Mouse (Mus musculus) right cerebral cortex, adult 18-20 months (tissue): ENCODE measurements around the gene Mgrn1.

ENCODE experiments used
- DNase-seq: peaks from one replicate; pipeline ENCODE4 v3.0.0; 2022; ENCODE audit warnings: mixed read lengths

Gene Mgrn1

DNA sequence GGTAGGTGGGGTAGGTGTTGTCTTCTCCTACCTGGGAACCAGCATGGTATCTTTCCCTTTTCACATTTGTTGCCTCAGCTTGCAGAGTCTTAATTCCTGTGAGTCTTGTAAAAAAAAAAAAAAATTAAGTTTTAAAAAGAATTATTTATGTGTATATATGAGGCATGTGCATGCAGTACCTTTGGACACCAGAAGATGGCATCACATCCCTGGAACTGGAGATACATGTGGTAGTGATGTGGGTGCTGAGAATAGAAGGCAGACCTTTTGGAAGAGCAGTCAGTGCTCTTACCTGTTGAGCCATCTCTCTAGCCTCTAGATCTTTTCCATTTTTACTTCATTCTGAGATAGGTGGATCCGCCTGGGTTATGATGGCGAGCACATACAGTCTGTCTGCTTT, 23.7 kb downstream of the Mgrn1 start:
- no peak for DNase-seq

DNA sequence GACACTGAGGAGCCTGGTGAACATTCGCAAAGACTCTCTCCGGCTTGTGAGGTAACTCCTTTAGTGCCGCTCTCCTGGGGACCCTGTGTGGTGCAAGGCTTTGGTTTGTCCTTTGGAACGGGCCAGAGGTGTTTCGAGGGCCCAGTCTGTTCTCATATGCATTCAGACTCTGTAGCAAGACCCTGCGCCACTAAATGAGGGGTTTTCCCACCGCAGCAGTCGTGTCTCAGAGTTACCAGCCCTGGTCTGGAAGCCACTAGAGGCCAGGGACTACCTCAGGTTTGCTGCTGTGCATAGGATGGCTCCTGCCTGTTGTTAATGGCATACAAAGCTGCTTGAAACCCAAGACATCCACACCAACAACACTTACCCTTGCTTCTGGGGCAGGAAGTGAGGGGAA, 24.7 kb downstream of the Mgrn1 start:
- no peak for DNase-seq

DNA sequence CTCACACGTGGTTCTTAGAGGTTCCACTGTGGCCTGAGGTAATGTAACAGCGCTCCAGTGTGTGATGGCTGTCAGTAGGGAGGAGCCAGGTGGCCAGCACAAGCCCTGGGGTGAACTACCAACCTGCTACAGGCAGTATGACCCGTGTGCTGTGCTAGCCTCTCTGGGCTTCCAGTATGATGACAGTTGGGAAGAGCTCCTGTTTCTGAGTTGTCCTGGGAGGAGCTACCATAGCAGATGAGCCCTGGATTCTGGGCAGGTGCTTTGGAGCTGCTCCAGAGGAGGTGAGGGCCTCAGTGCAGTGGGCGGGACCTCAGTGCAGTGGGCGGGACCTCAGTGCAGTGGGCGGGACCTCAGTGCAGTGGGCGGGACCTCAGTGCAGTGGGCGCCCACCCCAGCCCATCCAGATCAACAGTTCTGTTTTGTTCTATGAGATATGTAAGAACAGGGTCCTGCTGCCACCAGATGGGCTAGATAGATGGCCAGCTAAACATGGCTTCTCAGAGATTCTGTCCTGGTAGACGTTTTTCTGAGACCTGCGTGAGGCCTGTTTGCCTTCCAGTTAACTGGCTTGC, 26.1 kb downstream of the Mgrn1 start:
- DNase-seq: no peak

DNA sequence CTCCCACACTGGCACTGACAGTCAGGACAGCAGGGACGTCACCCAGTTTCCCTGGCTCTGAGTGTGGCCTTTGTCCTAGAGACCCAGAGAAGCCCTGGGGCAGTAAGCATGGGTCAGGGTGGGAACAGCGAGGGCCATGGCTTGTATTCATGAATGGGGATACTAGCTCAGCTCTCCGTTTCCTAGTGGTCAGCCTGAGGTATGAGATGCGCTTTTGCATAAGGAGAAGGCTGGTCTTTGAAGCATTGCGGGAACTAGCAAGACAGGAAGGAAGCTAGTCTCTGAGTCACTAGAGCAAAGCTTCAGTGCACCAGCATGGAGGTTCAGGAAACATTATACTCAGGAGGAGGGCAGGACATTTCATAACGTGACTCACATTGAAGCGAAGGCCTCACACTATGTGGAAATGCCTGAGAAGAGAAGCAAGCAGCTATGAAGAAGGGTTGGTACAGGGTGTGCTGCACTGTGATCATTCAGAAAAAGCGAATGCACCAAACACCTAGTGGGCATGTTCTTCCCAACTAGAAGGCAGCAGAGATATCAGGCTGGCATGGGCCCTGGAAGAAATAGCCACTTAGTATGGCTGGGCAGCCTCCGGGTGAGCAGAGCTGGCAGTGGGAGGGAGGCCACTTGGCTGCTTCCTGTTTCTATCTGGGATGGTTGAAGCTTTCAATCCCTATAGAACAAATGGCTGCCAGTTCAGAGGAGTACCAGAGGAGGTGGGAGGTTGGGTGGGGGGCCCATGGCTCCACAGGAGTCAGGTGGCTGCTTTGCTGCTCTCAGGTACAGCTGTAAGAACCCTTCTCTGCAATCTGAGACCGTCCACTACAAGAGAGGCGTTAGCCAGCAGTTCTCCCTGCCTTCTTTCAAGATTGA, 27.1 kb downstream of the Mgrn1 start:
- no peak for DNase-seq

DNA sequence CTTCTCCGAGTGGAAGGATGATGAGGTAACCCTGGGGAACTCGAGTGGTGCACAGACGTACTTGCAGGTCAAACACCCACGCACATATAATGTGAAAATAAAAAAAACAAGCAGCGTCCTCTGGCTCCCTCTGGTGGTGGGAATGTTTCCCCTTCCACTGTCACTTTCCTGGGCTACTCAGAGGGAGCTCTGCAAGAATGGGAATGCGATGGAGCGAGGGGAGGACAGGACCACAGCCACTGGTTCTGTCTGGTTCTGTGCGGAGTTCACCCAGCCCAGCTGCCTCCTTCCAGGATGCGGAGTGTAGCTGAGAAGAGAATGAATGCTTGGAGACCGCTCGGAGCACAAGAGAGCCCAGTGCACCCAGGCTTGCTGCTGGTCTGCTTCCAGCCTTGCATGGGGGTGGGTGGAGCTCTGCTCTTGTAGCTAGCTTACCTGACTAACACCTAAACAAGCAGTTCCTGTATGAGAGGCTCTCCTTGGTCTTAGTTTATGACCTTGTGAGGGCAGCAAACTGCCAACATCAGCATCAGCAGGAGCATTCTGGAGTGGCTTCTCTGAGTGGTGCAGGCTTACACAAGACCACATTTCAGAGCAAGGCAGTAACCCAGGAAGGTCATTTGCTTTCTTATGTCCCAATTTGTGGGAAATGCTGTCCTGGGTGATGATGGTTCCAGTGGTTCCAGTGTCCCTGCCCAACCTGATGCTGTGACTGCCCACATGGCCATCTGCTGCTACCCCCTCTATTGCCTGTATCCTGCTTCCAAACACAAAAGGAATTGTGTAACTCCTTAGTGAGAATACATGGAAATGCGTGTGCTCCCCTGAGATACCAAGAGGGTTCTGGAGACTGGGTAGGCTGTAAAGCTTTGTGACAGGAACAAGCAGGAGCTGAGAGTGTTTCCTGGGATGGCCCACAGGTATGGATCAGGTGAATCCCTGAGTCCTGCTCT, 28.0 kb downstream of the Mgrn1 start:
- peak; percentile 88 for DNase-seq

DNA sequence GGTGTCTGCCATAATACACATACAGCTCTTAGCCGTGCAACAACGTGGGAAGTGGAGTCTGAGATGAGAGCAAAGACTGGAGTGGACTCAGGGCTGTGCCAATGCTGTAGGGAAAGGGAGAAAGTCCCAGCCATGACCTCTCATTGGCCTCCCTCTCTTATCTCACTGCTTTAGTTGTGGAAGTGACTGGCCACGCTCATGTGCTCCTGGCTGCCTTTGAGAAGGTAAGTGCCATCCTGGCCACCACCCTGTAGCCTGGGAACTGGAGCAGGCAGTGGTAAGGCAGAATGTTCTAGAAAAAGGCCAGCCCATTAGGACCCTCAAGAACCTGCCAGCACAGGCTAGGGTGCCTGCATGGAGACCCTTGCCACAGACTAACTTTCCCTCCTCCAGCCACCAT, 29.9 kb downstream of the Mgrn1 start:
- DNase-seq: no peak

DNA sequence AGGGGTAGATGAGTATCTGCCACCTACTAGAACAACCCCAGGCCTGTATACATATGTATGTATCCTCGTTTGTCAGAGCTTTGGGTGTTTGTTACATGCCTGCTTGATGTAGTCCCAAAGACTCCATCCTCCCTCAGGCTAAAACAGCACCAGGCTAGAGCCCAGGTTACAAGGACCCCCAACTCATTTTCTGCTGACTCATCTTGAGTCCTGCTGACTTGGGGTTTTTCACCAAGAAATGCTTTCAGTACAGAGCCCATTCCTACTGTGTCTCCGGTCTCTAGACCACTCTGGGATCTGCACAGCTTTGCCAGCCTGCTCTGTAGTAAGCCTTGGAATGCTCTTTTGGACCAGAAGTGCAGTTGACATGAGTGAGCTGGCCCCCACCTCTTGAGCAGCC, 30.6 kb downstream of the Mgrn1 start:
- no peak for DNase-seq

DNA sequence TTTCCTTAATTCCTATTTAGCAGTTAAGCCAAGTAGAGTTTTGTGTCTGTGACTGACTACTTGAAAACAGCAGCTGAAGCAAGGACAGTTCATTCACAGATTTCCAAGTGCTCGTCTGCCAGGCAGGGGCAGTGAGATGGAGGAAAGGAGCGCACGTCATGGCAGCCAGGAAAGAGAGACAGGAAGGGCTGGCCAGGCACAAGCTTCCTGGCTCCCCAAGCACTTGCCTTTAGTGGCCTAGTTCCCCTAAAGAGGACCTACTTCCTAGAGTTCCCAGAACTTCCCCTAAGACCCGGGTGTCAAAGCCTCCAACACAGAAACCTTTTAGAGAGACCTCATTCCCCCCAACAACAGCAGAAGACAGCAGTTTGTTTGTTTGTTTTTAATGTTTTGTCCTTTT, 34.5 kb downstream of the Mgrn1 start:
- no peak for DNase-seq

DNA sequence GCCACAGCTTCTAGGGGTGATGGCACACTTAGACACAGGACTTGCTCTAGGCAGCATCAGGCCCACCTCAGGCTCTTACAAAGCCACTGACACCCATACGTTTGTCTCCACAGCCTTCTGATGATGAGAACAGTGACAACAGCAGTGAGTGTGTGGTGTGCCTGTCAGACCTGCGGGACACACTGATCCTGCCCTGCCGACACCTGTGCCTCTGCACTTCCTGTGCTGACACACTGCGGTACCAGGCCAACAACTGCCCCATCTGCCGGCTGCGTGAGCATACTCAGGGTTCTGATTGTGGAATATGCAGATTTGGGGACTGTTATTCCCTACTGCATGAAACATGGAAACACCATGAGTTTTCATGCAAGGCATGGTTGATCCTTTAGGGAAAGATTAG, 36.4 kb downstream of the Mgrn1 start:
- no peak for DNase-seq

DNA sequence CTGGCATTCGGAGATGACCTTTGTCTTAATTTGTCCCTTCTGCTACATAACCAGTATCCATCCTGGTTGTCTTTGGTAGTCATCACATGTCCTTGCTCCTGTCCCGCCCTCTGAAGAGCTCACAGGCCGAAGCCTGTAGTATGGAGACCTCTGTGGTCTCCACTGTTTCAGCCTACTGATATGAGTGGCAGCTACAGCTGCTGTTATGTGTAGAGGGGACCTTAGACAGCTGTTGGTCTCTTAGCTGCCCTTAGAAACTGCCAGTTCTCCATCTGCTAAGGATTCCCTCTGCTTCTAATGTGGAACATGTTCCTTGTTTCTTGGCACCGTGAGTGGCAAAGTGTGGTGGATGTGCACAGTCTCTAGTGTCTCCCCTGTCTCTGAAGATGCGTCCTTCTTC, 37.9 kb downstream of the Mgrn1 start:
- DNase-seq: no peak

DNA sequence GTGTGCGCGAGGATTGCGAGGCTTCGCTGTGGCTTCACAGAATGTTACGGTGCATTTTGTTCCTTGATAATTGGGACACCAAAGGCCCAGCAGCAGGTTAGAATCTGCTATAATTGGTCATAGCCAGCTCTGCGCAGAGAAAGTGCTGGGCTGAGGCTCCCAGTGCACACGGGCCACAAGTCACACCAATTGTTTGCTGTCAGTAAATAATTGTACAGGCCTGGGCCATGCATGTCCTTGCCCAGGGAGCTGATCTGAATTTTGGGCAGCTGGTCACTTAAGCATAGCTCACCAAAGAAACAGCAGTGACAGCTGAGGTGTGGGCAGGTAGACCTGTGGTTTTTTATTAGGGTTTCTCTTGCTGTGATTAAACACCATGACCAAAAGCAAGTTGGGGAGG, 41.9 kb downstream of the Mgrn1 start:
- no peak for DNase-seq

DNA sequence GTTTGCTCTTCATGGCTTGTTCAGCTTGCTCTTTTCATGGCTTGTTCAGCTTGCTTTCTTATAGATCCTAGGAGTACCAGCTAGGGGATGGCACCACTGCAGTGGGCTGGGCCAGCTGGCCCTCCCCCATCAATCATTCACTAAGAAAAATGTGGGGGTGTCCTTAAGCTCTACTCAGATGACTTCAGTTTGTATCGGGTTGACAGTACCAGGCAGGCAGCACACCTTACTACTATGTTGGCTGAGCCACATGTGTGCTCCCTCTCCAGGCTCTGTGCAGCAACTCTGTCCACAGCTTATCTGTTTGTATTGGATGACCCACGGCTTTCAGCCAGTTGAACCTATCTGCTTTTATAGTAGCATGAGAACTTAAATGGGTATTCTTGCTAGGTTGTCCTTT, 42.4 kb downstream of the Mgrn1 start:
- DNase-seq: no peak

DNA sequence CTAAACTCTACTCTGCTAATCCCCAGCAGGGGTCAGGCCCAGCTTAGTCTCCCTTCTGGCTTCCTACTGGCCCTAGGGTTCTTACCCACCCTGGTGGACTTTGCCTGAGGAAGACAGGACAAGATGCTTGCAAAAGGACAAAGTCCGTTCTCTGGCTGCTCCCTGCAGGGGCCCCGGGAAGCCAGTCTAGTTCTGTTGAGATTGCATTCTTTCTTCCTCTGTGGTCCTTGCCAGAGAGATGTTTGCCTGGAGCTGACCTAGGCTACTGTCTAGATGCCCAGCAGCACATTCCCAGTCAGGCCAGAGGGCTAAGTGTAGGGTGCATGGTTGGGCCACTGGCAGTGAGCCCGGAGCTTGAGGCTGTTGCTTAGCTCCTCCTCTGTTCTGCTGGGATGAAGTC, 46.4 kb downstream of the Mgrn1 start:
- no peak for DNase-seq

DNA sequence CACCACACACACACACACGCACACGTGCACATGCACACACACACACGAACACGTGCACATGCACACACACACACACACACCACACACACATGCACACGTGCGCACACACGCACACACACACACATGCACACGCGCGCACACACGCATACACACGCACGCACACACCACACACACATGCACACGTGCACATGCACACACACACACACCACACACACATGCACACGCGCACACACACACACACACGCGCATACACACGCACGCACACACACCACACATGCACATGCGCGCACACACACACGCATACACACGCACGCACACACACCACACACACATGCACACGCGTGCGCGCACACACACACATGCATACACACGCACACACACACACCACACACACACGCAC, 49.4 kb downstream of the Mgrn1 start:
- DNase-seq: no peak

DNA sequence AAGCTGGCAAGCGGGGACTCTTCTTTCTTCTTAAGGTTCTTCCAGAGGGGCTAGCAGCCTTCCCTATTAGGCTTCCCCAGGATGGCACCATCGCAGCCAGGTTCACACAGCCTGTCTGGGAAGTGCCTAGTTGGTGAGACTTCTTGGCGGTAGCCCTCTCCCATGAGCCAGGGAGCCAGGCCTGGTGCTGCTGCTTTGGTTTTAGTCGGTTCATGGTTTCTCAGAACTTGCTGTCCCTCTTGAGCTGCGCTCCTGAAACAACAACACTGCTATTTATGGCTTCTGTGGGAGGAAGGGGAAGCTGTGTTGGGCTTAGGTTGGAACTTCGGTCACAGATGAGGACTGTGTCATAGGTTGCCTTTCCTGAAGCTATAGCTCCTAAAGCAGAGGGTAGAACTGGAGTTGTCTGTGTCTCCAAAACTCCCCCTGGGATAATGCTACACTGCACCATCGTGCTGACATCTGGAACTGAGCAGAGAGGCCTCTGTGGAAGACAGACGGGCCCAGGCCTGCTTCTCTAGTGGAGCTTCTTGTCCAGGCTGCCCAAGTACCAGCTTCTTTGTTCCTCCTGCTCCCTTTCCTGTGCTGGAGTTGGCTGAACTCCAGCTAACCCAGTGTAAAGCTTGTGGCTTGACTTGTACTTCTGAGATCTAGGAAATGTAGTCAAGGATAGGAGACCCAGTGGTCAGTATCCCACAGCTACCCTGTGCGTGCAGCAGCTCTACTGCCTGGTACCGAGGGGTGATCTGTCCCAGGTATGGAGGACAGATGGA, 50.1 kb downstream of the Mgrn1 start:
- no peak for DNase-seq

DNA sequence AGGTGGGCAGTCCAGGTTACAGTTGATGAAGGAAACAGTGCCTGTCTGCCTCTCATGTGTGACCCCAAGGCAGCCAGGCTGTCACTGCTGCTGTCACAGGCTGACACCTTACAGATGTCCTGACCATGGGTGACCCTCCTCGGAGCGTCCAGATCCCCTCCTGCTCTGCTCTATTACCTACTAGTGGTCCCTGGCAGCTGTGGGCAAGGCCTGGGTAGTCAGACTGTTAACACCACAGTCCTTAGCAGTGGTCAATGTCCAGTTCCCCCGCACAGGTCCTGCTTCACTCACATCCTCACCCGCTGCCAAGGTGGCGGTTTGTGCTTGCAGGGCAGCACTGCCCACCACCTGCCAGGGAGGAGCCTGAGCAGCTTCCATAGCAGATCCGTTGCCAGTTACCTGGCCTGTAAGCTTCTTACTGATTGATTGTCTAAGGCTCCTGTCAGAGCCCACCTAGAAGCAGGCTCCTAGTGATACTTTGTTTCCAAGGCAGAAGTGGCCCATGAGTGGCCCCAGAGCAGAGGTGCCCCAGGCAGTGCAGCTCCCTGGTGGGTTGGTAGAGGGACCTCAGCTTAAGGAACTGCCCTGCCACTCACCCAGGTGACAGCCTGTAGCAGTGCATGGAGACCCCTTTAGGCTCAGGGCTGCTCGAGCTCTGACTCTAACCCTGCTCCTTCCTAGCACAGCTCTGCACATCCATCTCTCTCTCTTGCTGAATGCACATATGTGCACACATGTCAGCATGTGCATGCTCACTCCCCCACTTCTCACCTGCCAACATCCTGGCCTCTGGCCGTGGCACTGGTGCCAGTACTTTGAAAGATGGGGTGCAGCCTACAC, 51.5 kb downstream of the Mgrn1 start:
- no peak for DNase-seq

DNA sequence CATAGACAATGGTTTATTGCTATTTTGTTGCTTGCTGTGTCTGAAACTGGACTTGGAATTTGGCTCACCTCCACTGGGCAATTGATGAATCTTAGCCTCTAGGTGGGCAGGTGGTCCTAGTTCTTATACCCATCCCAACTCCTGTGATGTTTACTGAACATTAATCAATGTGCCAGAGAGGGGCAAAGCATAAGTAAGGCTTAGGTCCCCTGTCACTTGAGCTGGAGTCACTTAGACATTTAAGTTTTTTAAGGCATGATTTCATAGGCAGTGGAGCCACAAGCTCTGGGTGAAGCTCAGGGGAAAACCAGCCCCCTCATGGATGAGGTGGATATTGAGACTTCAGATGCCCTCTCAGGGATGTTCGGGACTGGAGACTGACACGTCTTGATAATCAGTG, 52.4 kb downstream of the Mgrn1 start, which contains the start of gene Nudt16l1:
TSS of gene Nudt16l1 (plus strand) at position 301 of the 400 bp plus-strand sequence.
- no peak for DNase-seq

DNA sequence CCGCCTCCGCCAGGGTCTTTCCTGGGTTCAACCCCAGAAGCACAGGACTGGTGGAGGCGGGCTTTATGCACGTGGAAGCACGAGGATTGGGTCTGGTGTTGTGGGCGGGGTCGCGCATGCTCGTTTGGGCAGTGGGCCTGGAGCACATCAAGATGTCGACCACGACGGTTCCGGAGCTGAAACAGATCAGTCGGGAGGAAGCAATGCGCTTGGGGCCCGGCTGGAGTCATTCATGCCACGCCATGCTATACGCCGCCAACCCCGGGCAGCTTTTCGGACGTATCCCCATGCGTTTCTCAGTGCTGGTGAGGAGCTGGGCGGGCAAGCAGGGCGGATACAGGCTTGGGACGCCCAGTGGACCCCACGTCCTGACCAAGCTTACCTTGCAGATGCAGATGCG, 52.9 kb downstream of the Mgrn1 start:
- peak; percentile 97 for DNase-seq

DNA sequence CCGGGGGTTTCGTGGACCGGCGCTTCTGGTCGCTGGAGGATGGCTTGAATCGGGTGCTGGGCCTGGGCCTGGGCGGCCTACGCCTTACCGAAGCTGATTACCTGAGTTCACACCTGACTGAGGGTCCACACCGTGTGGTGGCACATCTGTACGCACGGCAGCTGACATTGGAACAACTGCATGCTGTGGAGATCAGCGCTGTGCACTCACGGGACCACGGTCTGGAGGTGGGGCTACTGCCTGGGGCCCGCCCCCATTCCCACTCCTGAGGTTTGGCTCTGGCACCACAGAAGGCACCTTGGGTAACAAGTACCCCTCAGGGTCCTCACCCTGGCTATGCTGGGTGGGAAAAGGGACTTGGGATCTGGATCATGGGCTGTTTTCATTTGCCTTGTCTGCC, 53.4 kb downstream of the Mgrn1 start:
- DNase-seq: no peak

DNA sequence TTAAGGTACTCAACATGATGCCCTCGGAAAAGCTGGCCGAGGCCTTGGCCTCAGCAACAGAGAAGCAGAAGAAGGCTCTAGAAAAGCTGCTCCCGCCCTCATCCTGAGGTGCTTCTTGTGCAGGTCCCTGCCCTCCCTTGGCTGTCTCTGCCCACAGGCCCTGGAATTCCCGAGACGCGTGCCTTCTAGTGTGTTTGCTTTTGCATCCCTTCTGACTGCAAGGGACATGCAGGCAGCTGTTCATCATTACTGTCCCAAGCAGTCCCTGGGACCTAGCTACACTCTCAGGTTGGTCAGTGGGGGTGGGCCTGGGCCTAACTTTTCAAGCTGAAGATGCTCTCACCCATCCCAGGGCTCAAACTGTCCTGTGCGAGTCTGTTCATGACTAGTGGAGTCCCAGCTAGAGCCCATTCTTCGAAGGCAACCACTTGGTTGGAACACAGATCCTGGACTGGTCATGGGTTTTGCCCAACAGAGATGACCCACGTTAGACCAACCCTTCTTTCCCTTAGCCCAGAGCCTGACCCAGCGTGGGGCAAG, 54.3 kb downstream of the Mgrn1 start:
- no peak for DNase-seq

DNA sequence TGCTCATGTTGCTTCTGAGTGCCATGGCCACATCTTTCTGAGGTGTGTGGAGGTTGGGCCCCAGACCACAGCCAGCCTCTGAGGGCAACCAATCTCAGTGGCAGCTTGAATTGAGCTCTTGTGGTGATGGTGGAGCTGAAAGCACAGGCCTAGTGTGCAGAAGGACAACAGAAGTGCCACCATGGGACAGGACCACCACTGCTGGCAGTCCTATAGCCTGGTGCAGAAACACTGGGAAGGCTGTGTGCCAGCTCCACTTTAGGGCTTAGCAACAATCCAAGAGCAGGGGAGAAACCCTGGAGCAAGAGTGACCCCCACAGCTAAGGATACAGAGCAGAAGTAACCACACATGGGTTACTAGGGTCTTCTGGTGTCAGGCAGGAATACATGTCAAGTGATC, 55.0 kb downstream of the Mgrn1 start:
- no peak for DNase-seq
